Mouse (Mus musculus) olfactory bulb, adult 2 months (tissue): ENCODE results near the gene Kdm1b.

ENCODE experiments used
- CTCF ChIP-seq: fragments of 200-500 bp; IDR thresholded peaks from 2 replicates; pipeline ENCODE4 v1.5.1; 2012; ENCODE audit warnings: low read depth, mild to moderate bottlenecking, low read length, moderate library complexity; ENCODE audit not compliant: insufficient read depth
- POLR2A ChIP-seq: fragments of 200-500 bp; IDR thresholded peaks from 2 replicates; pipeline ENCODE4 v1.6.1; 2012; ENCODE audit warnings: mild to moderate bottlenecking, low read depth, low read length, moderate library complexity; ENCODE audit not compliant: insufficient read depth

DNA sequence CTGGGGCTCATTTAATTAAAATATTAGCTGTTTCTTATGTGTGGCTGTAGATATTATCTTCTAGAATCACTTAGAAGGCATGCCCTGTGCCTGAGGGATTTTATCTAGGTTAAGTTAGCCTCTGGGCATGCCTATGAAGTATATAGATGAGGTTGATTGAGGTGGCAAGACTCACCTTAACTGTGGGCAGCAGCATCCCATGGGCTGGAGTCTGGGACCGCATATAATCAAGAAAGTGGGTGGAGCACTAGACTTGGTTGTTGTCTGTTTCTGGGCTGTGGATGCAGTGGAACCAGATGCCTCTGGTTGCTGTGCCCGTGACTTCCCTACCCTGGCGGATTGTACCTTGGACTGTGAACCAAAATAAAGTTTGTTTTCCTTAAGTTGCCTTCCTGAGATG lies 68.8 kb downstream of the Kdm1b start:
- TF ChIP-seq POLR2A (no peak), CTCF (no peak)
